Mouse (Mus musculus) liver, postnatal 0 days (tissue): ENCODE measurements at regions not wholly inside any gene's neighbourhood (a gene's known extent, or its start where the extent isn't known, plus 50 kb on each side); places are given as distances from the start of the nearest gene placed in this dataset.

ENCODE experiments used
- ATAC-seq: fragments of 200-750 bp; cut with Nextera tagmentation; 2 replicates; pipeline ENCODE4 v1.8.0; 2017; ENCODE audit warnings: mild to moderate bottlenecking, moderate library complexity
- DNase-seq: peaks from one replicate; pipeline ENCODE4 v3.0.0-alpha.2; 2016
- H3K27ac ChIP-seq: fragments of 300-500 bp; sonication (generic); 2 replicates; pipeline ENCODE4 v1.5.1; 2014; ENCODE audit warnings: antibody characterized with exemption, moderate library complexity, mild to moderate bottlenecking, low read depth
- H3K27me3 ChIP-seq: fragments of 300-500 bp; sonication (generic); 2 replicates; pipeline ENCODE4 v1.6.1; 2014; ENCODE audit warnings: low read length, control low read depth, mixed read lengths; ENCODE audit not compliant: insufficient read depth
- H3K36me3 ChIP-seq: fragments of 300-500 bp; sonication (generic); replicated peaks from 2 replicates; pipeline ENCODE4 v1.6.1; 2014; ENCODE audit warnings: mild to moderate bottlenecking, control low read depth, low read length, moderate library complexity, mixed read lengths; ENCODE audit not compliant: insufficient read depth
- H3K4me1 ChIP-seq: fragments of 300-500 bp; sonication (generic); 2 replicates; pipeline ENCODE4 v1.6.1; 2014; ENCODE audit warnings: antibody characterized with exemption, mild to moderate bottlenecking, control low read depth; ENCODE audit not compliant: insufficient read depth
- H3K4me2 ChIP-seq: fragments of 300-500 bp; sonication (generic); 2 replicates; pipeline ENCODE4 v1.6.1; 2014; ENCODE audit warnings: low read depth, mild to moderate bottlenecking, low read length, moderate library complexity, mixed read lengths
- H3K4me3 ChIP-seq: fragments of 300-500 bp; sonication (generic); 2 replicates; pipeline ENCODE4 v1.5.1; 2014; ENCODE audit warnings: low read depth, low read length
- H3K9ac ChIP-seq: fragments of 300-500 bp; sonication (generic); replicated peaks from 2 replicates; pipeline ENCODE4 v1.6.1; 2014; ENCODE audit warnings: mild to moderate bottlenecking, moderate library complexity
- H3K9me3 ChIP-seq: fragments of 300-500 bp; sonication (generic); 2 replicates; pipeline ENCODE4 v1.6.1; 2016; ENCODE audit warnings: mild to moderate bottlenecking, control low read depth, low read length, mixed read lengths
- CTCF ChIP-seq: sonication (generic); IDR thresholded peaks from 2 replicates; pipeline ENCODE4 v1.5.1; 2016; ENCODE audit warnings: antibody characterized with exemption, low read depth
- EP300 ChIP-seq: IDR thresholded peaks from 2 replicates; pipeline ENCODE4 v1.6.1; 2016; ENCODE audit warnings: antibody characterized with exemption, low read depth, mild to moderate bottlenecking
- WGBS: fragments of 180-500 bp; shearing (Covaris S2); extraction: QIAGEN DNeasy Blood & Tissue Kit; methylation state at CpG from one replicate; pipeline ENCODE4 v1.1.7; 2014; ENCODE audit not compliant: insufficient replicate concordance; 5-methylcytosine and 5-hydroxymethylcytosine counted together

- no peak overlapping the region for H3K4me3 ChIP-seq
- TF ChIP-seq EP300 (no peak), CTCF (no peak)
- DNase-seq (peak; percentile 34), ATAC-seq (peak; percentile 90)
- H3K4me1 ChIP-seq = peaks cover 9% of the 10 kb centered on the region; the same call in 1 of the 2 replicates
- H3K9me3 ChIP-seq = no peaks in the 10 kb centered on the region
- WGBS = 33% methylated on average over 2 of the region's 2 CpGs
- no peak overlapping the region for H3K4me2 ChIP-seq
- no peaks in the 10 kb centered on the region for H3K36me3 ChIP-seq
- peak overlapping the region; percentile 74 for H3K27ac ChIP-seq
- no peak overlapping the region for H3K9ac ChIP-seq
- H3K27me3 ChIP-seq = no peaks in the 10 kb centered on the region
Measured at GRCm38 (mm10) chr10:8095924-8096323, 139.9 kb upstream of the Tab2 start.

DNA sequence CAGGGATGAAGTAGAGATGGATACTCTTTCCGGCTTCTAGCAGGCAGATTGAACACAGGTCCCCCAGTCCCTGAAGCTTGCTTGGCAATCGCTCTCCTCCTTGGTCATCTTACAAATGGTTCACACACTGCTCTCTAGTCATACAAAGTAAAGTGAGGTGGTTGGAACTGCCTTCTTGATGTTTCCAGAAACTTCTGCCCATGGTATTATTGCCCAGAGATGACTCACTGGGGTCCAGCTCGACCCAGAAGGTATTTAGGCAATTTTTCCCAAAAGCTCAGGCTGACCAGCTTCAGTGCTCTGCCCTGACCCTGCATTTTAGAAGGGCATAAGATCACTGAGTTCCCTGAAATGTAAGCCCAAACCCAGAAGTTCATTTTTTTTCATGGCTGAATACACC lies 139.2 kb upstream of the Tab2 start:
- TF ChIP-seq EP300 (no peak), CTCF (no peak)
- Histone ChIP-seq H3K36me3 (no peaks in the 10 kb centered on the region), H3K9ac (no peak overlapping the region), H3K9me3 (no peaks in the 10 kb centered on the region), H3K4me2 (no peak overlapping the region), H3K27ac (peak overlapping the region; percentile 74), H3K27me3 (no peaks in the 10 kb centered on the region), H3K4me1 (peaks cover 9% of the 10 kb centered on the region; the same call in 1 of the 2 replicates), H3K4me3 (no peak overlapping the region)
- ATAC-seq = no peak
- 84% methylated on average over 3 of the region's 3 CpGs for WGBS
- no peak for DNase-seq

GRCm38 (mm10) chr10:8091871-8092552 lies 136.0 kb upstream of the Tab2 start:
- no peak for TF ChIP-seq CTCF
- TF ChIP-seq EP300 = no peak
- Histone ChIP-seq H3K4me3 (no peak overlapping the region), H3K9ac (no peak overlapping the region), H3K9me3 (no peaks in the 10 kb centered on the region), H3K27ac (no peak overlapping the region), H3K4me1 (peaks cover 11% of the 10 kb centered on the region; the same call in 1 of the 2 replicates), H3K36me3 (no peaks in the 10 kb centered on the region), H3K27me3 (no peaks in the 10 kb centered on the region), H3K4me2 (no peak overlapping the region)
- DNase-seq = no peak
- 65% methylated on average over 8 of the region's 8 CpGs for WGBS
- ATAC-seq = no peak

- no peak for ATAC-seq
- peak overlapping the region; percentile 15; the same call in 1 of the 2 replicates for H3K4me2 ChIP-seq
- no peaks in the 10 kb centered on the region for H3K27me3 ChIP-seq
- H3K9me3 ChIP-seq = no peaks in the 10 kb centered on the region
- no peak for DNase-seq
- TF ChIP-seq EP300 (no peak), CTCF (no peak)
- no peak overlapping the region for H3K4me3 ChIP-seq
- H3K36me3 ChIP-seq = no peaks in the 10 kb centered on the region
- H3K27ac ChIP-seq = peak overlapping the region; percentile 93
- WGBS = 64% methylated on average over 9 of the region's 9 CpGs
- peaks cover 3% of the 10 kb centered on the region; the same call in 1 of the 2 replicates for H3K4me1 ChIP-seq
- H3K9ac ChIP-seq = peak overlapping the region; percentile 41
Measured at GRCm38 (mm10) chr10:8089296-8089695, 133.3 kb upstream of the Tab2 start.

DNA sequence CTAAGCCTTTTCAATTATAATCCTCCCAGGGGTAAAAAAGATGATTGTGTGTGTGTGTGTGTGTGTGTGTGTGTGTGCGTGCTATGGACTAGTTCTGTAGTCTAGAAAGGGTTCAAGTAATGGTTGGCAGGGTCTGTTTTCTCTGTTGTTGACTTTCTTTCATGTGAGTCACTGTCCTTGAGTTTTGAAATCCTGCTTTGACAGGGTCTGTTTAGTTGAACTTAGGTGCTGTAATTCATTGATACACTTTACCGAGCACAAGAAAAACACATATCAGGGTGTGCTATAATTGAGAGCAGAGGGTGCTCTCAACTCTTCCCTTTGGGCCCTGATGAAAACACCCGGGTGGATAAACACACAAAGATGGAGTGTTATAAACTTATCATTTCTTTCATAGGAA lies 132.7 kb upstream of the Tab2 start:
- no peaks in the 10 kb centered on the region for H3K9me3 ChIP-seq
- H3K4me2 ChIP-seq = 0 out of 2 replicates have a peak overlapping the region, but pooled peaks have one; percentile 15
- ATAC-seq = peak; percentile 53
- no peaks in the 10 kb centered on the region for H3K27me3 ChIP-seq
- TF ChIP-seq EP300 (peak; percentile 72; the same call in 1 of the 2 replicates), CTCF (no peak)
- WGBS = 57% methylated on average over 3 of the region's 3 CpGs
- no peak overlapping the region for H3K4me3 ChIP-seq
- H3K27ac ChIP-seq = peak overlapping the region; percentile 93
- peaks cover 3% of the 10 kb centered on the region; the same call in 1 of the 2 replicates for H3K4me1 ChIP-seq
- no peak overlapping the region for H3K9ac ChIP-seq
- DNase-seq = no peak
- H3K36me3 ChIP-seq = no peaks in the 10 kb centered on the region

- Histone ChIP-seq H3K27me3 (no peaks in the 10 kb centered on the region), H3K36me3 (no peaks in the 10 kb centered on the region), H3K9me3 (no peaks in the 10 kb centered on the region), H3K4me1 (peaks cover 3% of the 10 kb centered on the region; the same call in 1 of the 2 replicates), H3K27ac (peak overlapping the region; percentile 93), H3K4me2 (no peak overlapping the region), H3K9ac (no peak overlapping the region; the same call in 1 of the 2 replicates), H3K4me3 (no peak overlapping the region)
- TF ChIP-seq EP300 (no peak), CTCF (no peak)
- no peak for DNase-seq
- 78% methylated on average over 3 of the region's 3 CpGs for WGBS
- ATAC-seq = no peak
Measured at GRCm38 (mm10) chr10:8088321-8088720, 132.3 kb upstream of the Tab2 start.
